ENCODE assay signal across 12 mouse cellular contexts in the genomic region with DNA sequence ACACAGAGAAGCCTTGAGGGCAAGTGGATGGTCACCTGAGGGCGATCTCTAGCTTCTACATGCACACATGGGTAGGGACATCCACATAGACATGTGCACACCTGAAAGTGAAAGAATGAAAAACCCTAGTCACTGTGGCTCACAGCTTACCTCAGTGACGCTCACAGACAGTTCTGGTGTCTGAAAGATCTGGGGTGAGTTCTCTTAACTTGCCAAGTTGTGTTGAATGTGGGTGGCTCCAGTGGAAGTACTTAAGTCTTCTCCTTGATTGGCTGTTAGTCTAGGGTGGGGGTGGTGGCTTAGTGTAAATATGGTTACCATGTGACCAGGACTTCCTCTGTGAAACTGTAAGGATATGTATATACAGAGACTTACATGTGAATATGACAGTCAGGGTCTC. TPM values are rescaled to one million over a fixed set of nuclear protein-coding genes. Genes with fewer than 3 reads are reported as not detected.
DNase-seq lines count a peak whose midpoint lies in the region; ATAC-seq and TF ChIP-seq lines count a peak whose summit lies in the region.
"Had no signal": no experiment of that assay in that cellular context is flagged by ENCODE, and none has a peak within 500 bp of the region (broad histone marks: within the 10 kb centered on the region; RNA-seq: fewer than 3 reads in every experiment).

No protein-coding gene starts in this region.

- no peak overlapping the region for H3K4me3 ChIP-seq in thymus, adult 2 months (ENCODE audit: control insufficient read depth, insufficient read depth, low read length)
- no peak overlapping the region for H3K4me3 ChIP-seq in liver, embryonic 12.5 days
- H3K4me3 ChIP-seq in forebrain, embryonic 14.5 days (ENCODE audit: low read depth, low read length) = no peak overlapping the region

- no peak for DNase-seq in thymus, adult 2 months
- DNase-seq in thymus, postnatal 36 days = no peak
- peak; percentile 68 for DNase-seq in T-cell, adult 2 months (ENCODE audit: low spot score)
- DNase-seq in natural killer cell, adult 2 months (ENCODE audit: low spot score in 2 of 2) = peak; percentile 65
- no peak for DNase-seq in layer of hippocampus, adult 11-12 months (ENCODE audit: low spot score)
- no peak for DNase-seq in forebrain, embryonic 14.5 days (ENCODE audit: low spot score)
- no peak for DNase-seq in embryo, embryonic 11 days
- DNase-seq: cerebellum, postnatal 10 days; forebrain, postnatal 0 days; kidney, postnatal 4 days had no signal

- no peak for TF ChIP-seq POLR2A in thymus, adult 2 months (IDR thresholded peaks at IDR 0.05; ENCODE audit: control insufficient read depth, extremely low read depth, insufficient read depth, low read length, poor library complexity)

- no peak overlapping the region for H3K9ac ChIP-seq in liver, embryonic 12.5 days
- no peak overlapping the region for H3K9ac ChIP-seq in forebrain, embryonic 14.5 days (ENCODE audit: low read length)
- H3K9ac ChIP-seq: forebrain, postnatal 0 days had no signal

- TF ChIP-seq CTCF in thymus, adult 2 months (IDR thresholded peaks at IDR 0.05; ENCODE audit: borderline replicate concordance, control insufficient read depth, extremely low read depth, insufficient read depth, low read length, poor library complexity) = no peak

- H3K27me3 ChIP-seq in thymus, adult 2 months (ENCODE audit: control insufficient read depth, insufficient read depth, low read length) = no peaks in the 10 kb centered on the region
- no peaks in the 10 kb centered on the region for H3K27me3 ChIP-seq in liver, embryonic 12.5 days (replicated peaks)
- H3K27me3 ChIP-seq in forebrain, embryonic 14.5 days (replicated peaks; ENCODE audit: control insufficient read depth, insufficient read depth, low read length) = no peaks in the 10 kb centered on the region

- peaks cover 10% of the 10 kb centered on the region for H3K4me1 ChIP-seq in thymus, adult 2 months (replicated peaks; ENCODE audit: control insufficient read depth, insufficient read depth, low read length)
- peaks cover 94% of the 10 kb centered on the region for H3K4me1 ChIP-seq in liver, embryonic 12.5 days
- H3K4me1 ChIP-seq in forebrain, embryonic 14.5 days (ENCODE audit: control insufficient read depth, insufficient read depth, low read length) = no peaks in the 10 kb centered on the region

- peak; percentile 9; the same call in 1 of the 2 replicates for ATAC-seq in liver, embryonic 12.5 days
- no peak for ATAC-seq in forebrain, embryonic 14.5 days
- ATAC-seq: forebrain, postnatal 0 days; intestine, embryonic 16.5 days had no signal

- no peak overlapping the region for H3K4me2 ChIP-seq in liver, embryonic 12.5 days
- H3K4me2 ChIP-seq in forebrain, embryonic 14.5 days (ENCODE audit: low read length) = no peak overlapping the region

- H3K36me3 ChIP-seq in thymus, adult 2 months (ENCODE audit: control insufficient read depth, insufficient read depth, low read length) = no peaks in the 10 kb centered on the region
- H3K36me3 ChIP-seq in liver, embryonic 12.5 days = peaks cover 30% of the 10 kb centered on the region
- H3K36me3 ChIP-seq in forebrain, embryonic 14.5 days (ENCODE audit: control insufficient read depth, insufficient read depth, low read length) = no peaks in the 10 kb centered on the region

- no peaks in the 10 kb centered on the region for H3K9me3 ChIP-seq in liver, embryonic 12.5 days (replicated peaks)
- H3K9me3 ChIP-seq in forebrain, embryonic 14.5 days (replicated peaks; ENCODE audit: control insufficient read depth, low read length) = no peaks in the 10 kb centered on the region

- 49% methylated on average over 2 of the region's 2 CpGs for WGBS in thymus, adult 2 months
- 79% methylated on average over 2 of the region's 2 CpGs for WGBS in liver, embryonic 12.5 days (ENCODE audit: insufficient replicate concordance)
- WGBS in forebrain, embryonic 14.5 days = 88% methylated on average over 2 of the region's 2 CpGs

- peak overlapping the region; percentile 60; the same call in 1 of the 2 replicates for H3K27ac ChIP-seq in thymus, adult 2 months (ENCODE audit: control insufficient read depth, insufficient read depth, low read length)
- H3K27ac ChIP-seq in liver, embryonic 12.5 days = peak overlapping the region; percentile 77
- H3K27ac ChIP-seq in forebrain, embryonic 14.5 days (ENCODE audit: low read depth, low read length) = no peak overlapping the region

RNA-seq across cellular contexts. Expression of gene Ap2a2, which starts 17.0 kb away (rescaled TPM):
- polyA plus RNA-seq in thymus, adult 2 months (2012; rRNA removed) = 40.9 and 45.7 TPM in 2 replicates
- 91.6 and 92.0 TPM in 2 replicates for polyA plus RNA-seq in liver, embryonic 12.5 days (2016; fragmentation: Nextera tagmentation; extraction: Ambion mirVana)
- 72.4 and 83.6 TPM in 2 replicates for polyA plus RNA-seq in forebrain, embryonic 14.5 days (2014; fragmentation: Nextera tagmentation; extraction: Ambion mirVana)

RNA-seq across cellular contexts. Expression of gene Chid1, which starts 39.3 kb away (rescaled TPM):
- 26.5 and 36.8 TPM in 2 replicates for polyA plus RNA-seq in thymus, adult 2 months (2012; rRNA removed)
- polyA plus RNA-seq in liver, embryonic 12.5 days (2016; fragmentation: Nextera tagmentation; extraction: Ambion mirVana) = 32.0 and 32.7 TPM in 2 replicates
- 32.7 and 37.1 TPM in 2 replicates for polyA plus RNA-seq in forebrain, embryonic 14.5 days (2014; fragmentation: Nextera tagmentation; extraction: Ambion mirVana)

Comparison
In these comparisons a context has a peak if more than half of its experiments do, and no peak if none do; other contexts are left out.
1. DNase-seq: peak in T-cell, adult 2 months (single experiment) and natural killer cell, adult 2 months (2 of 2); none in thymus, adult 2 months (single experiment), thymus, postnatal 36 days (0 of 2), layer of hippocampus, adult 11-12 months (single experiment), forebrain, embryonic 14.5 days (single experiment) and embryo, embryonic 11 days (single experiment).